Mouse (Mus musculus) neural tube, embryonic 11.5 days (tissue): ENCODE results near the gene Olfr94. TPM values are rescaled to one million over a fixed set of nuclear protein-coding genes. Genes with fewer than 3 reads are reported as not detected.

ENCODE experiments used
- ATAC-seq: fragments of 200-750 bp; cut with Nextera tagmentation; 2 replicates; pipeline ENCODE4 v1.8.0; 2017; ENCODE audit warnings: moderate number of reproducible peaks, mild to moderate bottlenecking, moderate TSS enrichment, moderate library complexity; ENCODE audit not compliant: insufficient read depth, low FRiP score, low TSS enrichment
- DNase-seq: peaks from one replicate; pipeline ENCODE4 v3.0.0-alpha.2; 2015; ENCODE audit warnings: low spot score
- H3K27ac ChIP-seq: fragments of 300-500 bp; sonication (generic); 2 replicates; pipeline ENCODE4 v1.5.1; 2014; ENCODE audit warnings: low read depth, mild to moderate bottlenecking, low read length
- H3K27me3 ChIP-seq: fragments of 300-500 bp; sonication (generic); 2 replicates; pipeline ENCODE4 v1.6.1; 2014; ENCODE audit warnings: mild to moderate bottlenecking, low read length, mixed read lengths; ENCODE audit not compliant: control insufficient read depth, insufficient read depth
- H3K36me3 ChIP-seq: fragments of 300-500 bp; sonication (generic); 2 replicates; pipeline ENCODE4 v1.6.1; 2014; ENCODE audit warnings: mild to moderate bottlenecking, low read length, moderate library complexity, mixed read lengths; ENCODE audit not compliant: control insufficient read depth, insufficient read depth
- H3K4me1 ChIP-seq: fragments of 300-500 bp; sonication (generic); 2 replicates; pipeline ENCODE4 v1.6.1; 2014; ENCODE audit warnings: low read length, mixed read lengths; ENCODE audit not compliant: control insufficient read depth, insufficient read depth
- H3K4me2 ChIP-seq: fragments of 300-500 bp; sonication (generic); 2 replicates; pipeline ENCODE4 v1.6.1; 2014; ENCODE audit warnings: low read depth, mild to moderate bottlenecking, moderate library complexity
- H3K4me3 ChIP-seq: fragments of 300-500 bp; sonication (generic); 2 replicates; pipeline ENCODE4 v1.5.1; 2014; ENCODE audit warnings: low read depth, low read length
- H3K9ac ChIP-seq: fragments of 300-500 bp; sonication (generic); 2 replicates; pipeline ENCODE4 v1.6.1; 2014; ENCODE audit warnings: mild to moderate bottlenecking, low read length
- H3K9me3 ChIP-seq: fragments of 300-500 bp; sonication (generic); 2 replicates; pipeline ENCODE4 v1.6.1; 2016; ENCODE audit warnings: low read length; ENCODE audit not compliant: control insufficient read depth
- WGBS: fragments of 180-500 bp; shearing (Covaris S2); extraction: QIAGEN DNeasy Blood & Tissue Kit; methylation state at CpG from one replicate; pipeline ENCODE4 v1.1.7; 2014; 5-methylcytosine and 5-hydroxymethylcytosine counted together
- polyA plus RNA-seq: library from polyadenylated mRNA; unstranded; fragments of >200 nt; fragmentation: Nextera tagmentation; extraction: Ambion mirVana; gene quantifications from 2 replicates; pipeline ENCODE4 v1.2.1, GENCODE M21; 2014

The Olfr94 gene
- polyA plus RNA-seq, 1 experiment from 2014 or later, result not detected

- DNase-seq, result no peak
These were observed 10.1 kb downstream of the Olfr94 start for GRCm38 (mm10) chr17:37190711-37191110.

GRCm38 (mm10) chr17:37185474-37185873 is 15.3 kb downstream of the Olfr94 start:
- no peaks in the 10 kb centered on the region for H3K4me1 ChIP-seq
- H3K4me3 ChIP-seq, result no peak overlapping the region
- H3K36me3 ChIP-seq, result no peaks in the 10 kb centered on the region
- DNase-seq (no peak), ATAC-seq (no peak)
- no peaks in the 10 kb centered on the region for H3K27me3 ChIP-seq
- no peaks in the 10 kb centered on the region for H3K9me3 ChIP-seq
- H3K27ac ChIP-seq, result no peak overlapping the region
- H3K4me2 ChIP-seq, result no peak overlapping the region
- WGBS, result 57% methylated on average over 6 of the region's 6 CpGs
- no peak overlapping the region for H3K9ac ChIP-seq

More at GRCm38 (mm10) chr17:37190711-37191110, 10.1 kb downstream of the Olfr94 start:
- Histone ChIP-seq H3K4me1 (no peaks in the 10 kb centered on the region), H3K9me3 (no peaks in the 10 kb centered on the region), H3K36me3 (no peaks in the 10 kb centered on the region), H3K4me2 (no peak overlapping the region), H3K27me3 (no peaks in the 10 kb centered on the region), H3K27ac (no peak overlapping the region), H3K9ac (no peak overlapping the region), H3K4me3 (no peak overlapping the region)
- WGBS, result 49% methylated on average over 2 of the region's 2 CpGs
- no peak for ATAC-seq

- no peak within 1 kb of the TSS for H3K4me3 ChIP-seq
- H3K9me3 ChIP-seq, result no peaks in the 10 kb centered on the region
- H3K9ac ChIP-seq, result no peak within 1 kb of the TSS
- ATAC-seq (no peak), DNase-seq (no peak)
- no peaks in the 10 kb centered on the region for H3K4me1 ChIP-seq
- H3K27ac ChIP-seq, result no peak within 1 kb of the TSS
- no peak within 1 kb of the TSS for H3K4me2 ChIP-seq
- no peaks in the 10 kb centered on the region for H3K36me3 ChIP-seq
- no peaks in the 10 kb centered on the region for H3K27me3 ChIP-seq
These were observed 39.4 kb downstream of the Olfr94 start, which contains the start of gene Olfr93 for GRCm38 (mm10) chr17:37161394-37161793. Olfr93 (minus strand) TSS chr17:37161494.

Other genes with a start within 250 kb of the Olfr94 start
- 151 and 162 TPM in 2 replicates for gene Ppp1r11, start 249.3 kb downstream of the Olfr94 start, polyA plus RNA-seq
- 84.7 and 90.2 TPM in 2 replicates for gene Znrd1, start 242.4 kb downstream of the Olfr94 start, polyA plus RNA-seq
- 7.8 and 8.1 TPM in 2 replicates for gene Znrd1as, start 242.4 kb downstream of the Olfr94 start, polyA plus RNA-seq
- gene 2410137M14Rik, start 219.8 kb downstream of the Olfr94 start, polyA plus RNA-seq, result not detected in 2 replicates
- 0.59 and 1.1 TPM in 2 replicates for gene H2-M5, start 211.5 kb downstream of the Olfr94 start, polyA plus RNA-seq
- gene Zfp57, start 199.8 kb downstream of the Olfr94 start, polyA plus RNA-seq, result 128 and 135 TPM in 2 replicates
- 0.23 and 0.40 TPM in 2 replicates for gene Mog, start 177.6 kb downstream of the Olfr94 start, polyA plus RNA-seq
- gene Gabbr1, start 155.0 kb downstream of the Olfr94 start, polyA plus RNA-seq, result 21.3 and 22.7 TPM in 2 replicates
- gene Olfr90, start 112.5 kb downstream of the Olfr94 start, polyA plus RNA-seq, result not detected in 2 replicates
- gene Olfr91, start 102.7 kb downstream of the Olfr94 start, polyA plus RNA-seq, result not detected in 2 replicates
- not detected in 2 replicates for gene Olfr92, start 80.9 kb downstream of the Olfr94 start, polyA plus RNA-seq
- gene Olfr93, start 39.5 kb downstream of the Olfr94 start, polyA plus RNA-seq, result not detected in 2 replicates
- not detected in 2 replicates for gene Ubd, start 7.1 kb downstream of the Olfr94 start, polyA plus RNA-seq
- not detected in 2 replicates for gene Olfr95, start 12.1 kb upstream of the Olfr94 start, polyA plus RNA-seq
- gene Olfr96, start 19.2 kb upstream of the Olfr94 start, polyA plus RNA-seq, result not detected in 2 replicates
- gene Olfr97, start 36.3 kb upstream of the Olfr94 start, polyA plus RNA-seq, result not detected in 2 replicates
- gene Olfr98, start 62.8 kb upstream of the Olfr94 start, polyA plus RNA-seq, result not detected in 2 replicates
- gene H2-M3, start 69.2 kb upstream of the Olfr94 start, polyA plus RNA-seq, result 0.66 and 0.89 TPM in 2 replicates
- not detected in 2 replicates for gene Olfr99, start 82.5 kb upstream of the Olfr94 start, polyA plus RNA-seq
- gene Olfr101, start 103.3 kb upstream of the Olfr94 start, polyA plus RNA-seq, result not detected in 2 replicates
- gene Olfr102, start 116.1 kb upstream of the Olfr94 start, polyA plus RNA-seq, result not detected in 2 replicates
- not detected in 2 replicates for gene Olfr103, start 138.7 kb upstream of the Olfr94 start, polyA plus RNA-seq
- not detected in 2 replicates for gene Olfr104-ps, start 158.6 kb upstream of the Olfr94 start, polyA plus RNA-seq
- gene Olfr105-ps, start 178.0 kb upstream of the Olfr94 start, polyA plus RNA-seq, result not detected in 2 replicates
- gene Olfr106-ps, start 189.4 kb upstream of the Olfr94 start, polyA plus RNA-seq, result not detected in 2 replicates
- not detected in 2 replicates for gene Olfr107, start 198.2 kb upstream of the Olfr94 start, polyA plus RNA-seq
- gene Olfr108, start 244.5 kb upstream of the Olfr94 start, polyA plus RNA-seq, result not detected in 2 replicates